Mouse (Mus musculus) liver, embryonic 14.5 days (tissue): ENCODE data around the gene Tsnax. TPM values are rescaled to one million over a fixed set of nuclear protein-coding genes. Genes with fewer than 3 reads are reported as not detected.

Experiments
- ATAC-seq: fragments of 200-750 bp; cut with Nextera tagmentation; 2 replicates; pipeline ENCODE4 v1.8.0; 2017; ENCODE audit warnings: moderate number of reproducible peaks, mild to moderate bottlenecking, moderate library complexity; ENCODE audit not compliant: insufficient read depth
- DNase-seq, 3 experiments: peaks; one replicate each; pipeline ENCODE4 v3.0.0-alpha.2; 2012 to 2013; ENCODE audit warnings: low read depth in 3 of 3, low spot score in 3 of 3
- H3K27ac ChIP-seq: fragments of 300-500 bp; sonication (generic); 2 replicates; pipeline ENCODE4 v1.5.1; 2014; ENCODE audit warnings: moderate library complexity, mild to moderate bottlenecking, control low read depth, inconsistent platforms
- H3K27me3 ChIP-seq: fragments of 300-500 bp; sonication (generic); 2 replicates; pipeline ENCODE4 v1.6.1; 2014; ENCODE audit warnings: mild to moderate bottlenecking, low read length, moderate library complexity; ENCODE audit not compliant: control insufficient read depth, insufficient read depth
- H3K36me3 ChIP-seq: fragments of 300-500 bp; sonication (generic); replicated peaks from 2 replicates; pipeline ENCODE4 v1.6.1; 2014; ENCODE audit warnings: low read depth; ENCODE audit not compliant: control insufficient read depth, insufficient read depth
- H3K4me1 ChIP-seq, 2 experiments: fragments of 200-500 bp in 1 of 2; fragments of 300-500 bp in 1 of 2; sonication (generic) in 1 of 2; replicated peaks; 2 replicates each; pipeline ENCODE4 v1.6.1; 2012 to 2014; ENCODE audit warnings: antibody characterized with exemption in 1 of 2, inconsistent platforms in 1 of 2, low read length in 1 of 2; ENCODE audit not compliant: control insufficient read depth in 2 of 2, insufficient read depth in 2 of 2
- H3K4me2 ChIP-seq: fragments of 300-500 bp; sonication (generic); 2 replicates; pipeline ENCODE4 v1.6.1; 2014; ENCODE audit warnings: low read depth, mild to moderate bottlenecking, control low read depth, moderate library complexity
- H3K4me3 ChIP-seq, 2 experiments: fragments of 200-500 bp in 1 of 2; fragments of 300-500 bp in 1 of 2; sonication (generic) in 1 of 2; 2 replicates each; pipeline ENCODE4 v1.5.1; 2012 to 2014; ENCODE audit warnings: low read depth in 2 of 2, low read length in 2 of 2, mild to moderate bottlenecking in 2 of 2, control low read depth in 1 of 2, inconsistent platforms in 1 of 2, moderate library complexity in 1 of 2; ENCODE audit not compliant: insufficient read depth in 1 of 2
- H3K9ac ChIP-seq: fragments of 300-500 bp; sonication (generic); replicated peaks from 2 replicates; pipeline ENCODE4 v1.6.1; 2014; ENCODE audit warnings: mild to moderate bottlenecking, control low read depth, moderate library complexity
- H3K9me3 ChIP-seq: fragments of 300-500 bp; sonication (generic); 2 replicates; pipeline ENCODE4 v1.6.1; 2016; ENCODE audit warnings: low read length, mixed read lengths; ENCODE audit not compliant: control insufficient read depth
- CTCF ChIP-seq: IDR thresholded peaks from 2 replicates; pipeline ENCODE4 v1.5.1; 2016; ENCODE audit warnings: antibody characterized with exemption, low read depth, control low read depth
- EP300 ChIP-seq: IDR thresholded peaks from 2 replicates; pipeline ENCODE4 v1.6.1; 2016; ENCODE audit warnings: antibody characterized with exemption, low read depth
- WGBS: fragments of 180-500 bp; shearing (Covaris S2); extraction: QIAGEN DNeasy Blood & Tissue Kit; methylation state at CpG from one replicate; pipeline ENCODE4 v1.1.7; 2014; ENCODE audit not compliant: insufficient replicate concordance; 5-methylcytosine and 5-hydroxymethylcytosine counted together
- polyA plus RNA-seq, 2 experiments: library from polyadenylated mRNA; depleted of rRNA in 1 of 2; stranded (reverse) in 1 of 2; unstranded in 1 of 2; fragments of >200 nt; fragmentation: Nextera tagmentation in 1 of 2; extraction: Ambion mirVana in 1 of 2; gene quantifications; 2 replicates each; pipeline versions ENCODE4 v1.2.1 to v1.2.3; 2012 to 2014

Gene Tsnax
- polyA plus RNA-seq, 2 experiments: 31.3 to 41.1 TPM

GRCm38 (mm10) chr8:125060904-125061303 lies 48.1 kb downstream of the Tsnax start:
- Histone ChIP-seq H3K4me1 (no peaks in the 10 kb centered on the region), H3K4me2 (no peak overlapping the region)
- WGBS: 61% methylated on average over 8 of the region's 8 CpGs

GRCm38 (mm10) chr8:125065596-125065995 lies 52.8 kb downstream of the Tsnax start:
- Histone ChIP-seq H3K27ac (no peak overlapping the region), H3K9me3 (no peaks in the 10 kb centered on the region), H3K36me3 (no peaks in the 10 kb centered on the region), H3K27me3 (no peaks in the 10 kb centered on the region), H3K4me2 (no peak overlapping the region), H3K9ac (no peak overlapping the region), H3K4me1 (peaks cover 0 to 2% of the 10 kb centered on the region in 2 experiments; a peak in 1 of 4 replicates), H3K4me3 (no peak overlapping the region)
- no peak for TF ChIP-seq EP300
- no peak for TF ChIP-seq CTCF
- ATAC-seq: no peak
- DNase-seq: no peak
- 53% methylated on average over 6 of the region's 6 CpGs for WGBS

More at GRCm38 (mm10) chr8:125060904-125061303, 48.1 kb downstream of the Tsnax start:
- TF ChIP-seq EP300 (no peak), CTCF (no peak)
- Histone ChIP-seq H3K27me3 (no peaks in the 10 kb centered on the region), H3K36me3 (no peaks in the 10 kb centered on the region), H3K27ac (no peak overlapping the region), H3K9me3 (no peaks in the 10 kb centered on the region), H3K9ac (no peak overlapping the region), H3K4me3 (no peak overlapping the region)
- no peak for ATAC-seq
- DNase-seq: no peak

GRCm38 (mm10) chr8:125066913-125067595 lies 54.3 kb downstream of the Tsnax start:
- peaks cover 0 to 2% of the 10 kb centered on the region in 2 experiments; a peak in 1 of 4 replicates for H3K4me1 ChIP-seq
- no peaks in the 10 kb centered on the region for H3K27me3 ChIP-seq
- no peaks in the 10 kb centered on the region for H3K36me3 ChIP-seq
- TF ChIP-seq CTCF (peak; percentile 65), EP300 (no peak)
- no peak overlapping the region for H3K4me3 ChIP-seq
- no peaks in the 10 kb centered on the region for H3K9me3 ChIP-seq
- no peak overlapping the region for H3K9ac ChIP-seq
- peak overlapping the region; percentile 13; the same call in 1 of the 2 replicates for H3K4me2 ChIP-seq
- peak; percentile 50; the same call in 1 of the 2 replicates for ATAC-seq
- no peak overlapping the region for H3K27ac ChIP-seq
- peak; percentile 12 to 39 (median 15) for DNase-seq
- 9% methylated on average over 12 of the region's 12 CpGs for WGBS

- Histone ChIP-seq H3K27me3 (no peaks in the 10 kb centered on the region), H3K27ac (no peak overlapping the region), H3K9ac (no peak overlapping the region), H3K9me3 (no peaks in the 10 kb centered on the region), H3K36me3 (no peaks in the 10 kb centered on the region), H3K4me3 (no peak overlapping the region), H3K4me1 (peaks cover 0 to 2% of the 10 kb centered on the region in 2 experiments; a peak in 1 of 4 replicates), H3K4me2 (no peak overlapping the region)
- 23% methylated on average over 9 of the region's 9 CpGs for WGBS
- DNase-seq: no peak
- peak; percentile 33; the same call in 1 of the 2 replicates for ATAC-seq
- no peak for TF ChIP-seq CTCF
- TF ChIP-seq EP300: no peak
These were observed 54.8 kb downstream of the Tsnax start for GRCm38 (mm10) chr8:125067596-125067960.

- Histone ChIP-seq H3K4me3 (no peak overlapping the region), H3K4me2 (no peak overlapping the region), H3K9me3 (no peaks in the 10 kb centered on the region), H3K4me1 (peaks cover 0 to 2% of the 10 kb centered on the region in 2 experiments; a peak in 1 of 4 replicates), H3K27me3 (no peaks in the 10 kb centered on the region), H3K27ac (no peak overlapping the region), H3K9ac (no peak overlapping the region), H3K36me3 (no peaks in the 10 kb centered on the region)
- ATAC-seq (no peak), DNase-seq (no peak)
- 62% methylated on average over 6 of the region's 6 CpGs for WGBS
- no peak for TF ChIP-seq EP300
- TF ChIP-seq CTCF: peak; percentile 33; the same call in 1 of the 2 replicates
These were observed 55.5 kb downstream of the Tsnax start for GRCm38 (mm10) chr8:125068146-125068905.
